Mouse (Mus musculus) intestine, embryonic 16.5 days (tissue): ENCODE measurements around the gene Zmat3. TPM values are rescaled to one million over a fixed set of nuclear protein-coding genes. Genes with fewer than 3 reads are reported as not detected.

ENCODE experiments used
- ATAC-seq: fragments of 200-750 bp; cut with Nextera tagmentation; 2 replicates; pipeline ENCODE4 v1.8.0; 2017; ENCODE audit warnings: moderate TSS enrichment, moderate library complexity
- H3K27ac ChIP-seq: fragments of 300-500 bp; sonication (generic); 2 replicates; pipeline ENCODE4 v1.5.1; 2014; ENCODE audit warnings: mild to moderate bottlenecking, low read length
- H3K27me3 ChIP-seq: fragments of 300-500 bp; sonication (generic); replicated peaks from 2 replicates; pipeline ENCODE4 v1.6.1; 2014; ENCODE audit warnings: low read length, control low read depth, mixed read lengths; ENCODE audit not compliant: control insufficient read depth, insufficient read depth
- H3K36me3 ChIP-seq: fragments of 300-500 bp; sonication (generic); 2 replicates; pipeline ENCODE4 v1.6.1; 2014; ENCODE audit warnings: low read length, control low read depth; ENCODE audit not compliant: control insufficient read depth, insufficient read depth
- H3K4me1 ChIP-seq: fragments of 300-500 bp; sonication (generic); 2 replicates; pipeline ENCODE4 v1.6.1; 2014; ENCODE audit warnings: low read length, control low read depth, mixed read lengths; ENCODE audit not compliant: control insufficient read depth, insufficient read depth
- H3K4me2 ChIP-seq: fragments of 300-500 bp; sonication (generic); 2 replicates; pipeline ENCODE4 v1.6.1; 2014; ENCODE audit warnings: low read depth, low read length, control low read depth
- H3K4me3 ChIP-seq: fragments of 300-500 bp; sonication (generic); 2 replicates; pipeline ENCODE4 v1.5.1; 2014; ENCODE audit warnings: mild to moderate bottlenecking, low read length
- H3K9ac ChIP-seq: fragments of 300-500 bp; sonication (generic); 2 replicates; pipeline ENCODE4 v1.6.1; 2014; ENCODE audit warnings: low read depth, low read length
- H3K9me3 ChIP-seq: fragments of 300-500 bp; sonication (generic); 2 replicates; pipeline ENCODE4 v1.6.1; 2016; ENCODE audit warnings: low read length, control low read depth; ENCODE audit not compliant: control insufficient read depth
- WGBS: fragments of 180-500 bp; shearing (Covaris S2); extraction: QIAGEN DNeasy Blood & Tissue Kit; methylation state at CpG from one replicate; pipeline ENCODE4 v1.1.7; 2014; 5-methylcytosine and 5-hydroxymethylcytosine counted together
- polyA plus RNA-seq: library from polyadenylated mRNA; unstranded; fragments of >200 nt; fragmentation: Nextera tagmentation; extraction: Ambion mirVana; gene quantifications from 2 replicates; pipeline ENCODE4 v1.2.1, GENCODE M21; 2015

Gene Zmat3
- polyA plus RNA-seq, result 2.9 and 3.0 TPM in 2 replicates

- Histone ChIP-seq H3K4me3 (peak within 1 kb of the TSS; percentile 83), H3K36me3 (no peaks in the 10 kb centered on the region), H3K27me3 (no peaks in the 10 kb centered on the region), H3K4me1 (no peaks in the 10 kb centered on the region), H3K4me2 (peak within 1 kb of the TSS; percentile 85), H3K27ac (peak within 1 kb of the TSS; percentile 14), H3K9me3 (no peaks in the 10 kb centered on the region), H3K9ac (peak within 1 kb of the TSS; percentile 81)
- 6% methylated on average over 23 of the region's 48 CpGs for WGBS
- peak; percentile 85 for ATAC-seq
Measured at GRCm38 (mm10) chr3:32365546-32366245, at the start of gene Zmat3. TSS of gene Zmat3 (minus strand) at chr3:32366014.

GRCm38 (mm10) chr3:32414381-32414780 is 48.6 kb upstream of the Zmat3 start:
- no peaks in the 10 kb centered on the region for H3K36me3 ChIP-seq

GRCm38 (mm10) chr3:32412502-32413044 is 46.8 kb upstream of the Zmat3 start:
- ATAC-seq, result no peak
- H3K9ac ChIP-seq, result no peak overlapping the region
- H3K27ac ChIP-seq, result no peak overlapping the region
- no peaks in the 10 kb centered on the region for H3K9me3 ChIP-seq
- H3K4me1 ChIP-seq, result peaks cover 33% of the 10 kb centered on the region
- no peak overlapping the region for H3K4me2 ChIP-seq
- no peaks in the 10 kb centered on the region for H3K27me3 ChIP-seq
- H3K4me3 ChIP-seq, result no peak overlapping the region
- 70% methylated on average over 7 of the region's 7 CpGs for WGBS
- H3K36me3 ChIP-seq, result no peaks in the 10 kb centered on the region

More at GRCm38 (mm10) chr3:32414381-32414780, 48.6 kb upstream of the Zmat3 start:
- Histone ChIP-seq H3K4me3 (no peak overlapping the region), H3K9me3 (no peaks in the 10 kb centered on the region), H3K4me2 (no peak overlapping the region), H3K9ac (no peak overlapping the region), H3K27ac (no peak overlapping the region), H3K4me1 (peaks cover 29% of the 10 kb centered on the region), H3K27me3 (no peaks in the 10 kb centered on the region)
- 55% methylated on average over 4 of the region's 4 CpGs for WGBS
- no peak for ATAC-seq

GRCm38 (mm10) chr3:32408811-32409273 is 43.0 kb upstream of the Zmat3 start:
- H3K4me1 ChIP-seq, result peaks cover 12% of the 10 kb centered on the region
- H3K36me3 ChIP-seq, result no peaks in the 10 kb centered on the region
- no peak overlapping the region for H3K4me3 ChIP-seq
- WGBS, result 80% methylated on average over 3 of the region's 3 CpGs
- H3K9ac ChIP-seq, result no peak overlapping the region
- peak overlapping the region; percentile 7; the same call in 1 of the 2 replicates for H3K27ac ChIP-seq
- no peaks in the 10 kb centered on the region for H3K27me3 ChIP-seq
- H3K9me3 ChIP-seq, result no peaks in the 10 kb centered on the region
- peak; percentile 62 for ATAC-seq
- no peak overlapping the region for H3K4me2 ChIP-seq

GRCm38 (mm10) chr3:32406804-32407203 is 41.0 kb upstream of the Zmat3 start:
- Histone ChIP-seq H3K27me3 (no peaks in the 10 kb centered on the region), H3K27ac (no peak overlapping the region), H3K9ac (no peak overlapping the region), H3K4me3 (no peak overlapping the region), H3K36me3 (no peaks in the 10 kb centered on the region), H3K4me1 (peaks cover 12% of the 10 kb centered on the region), H3K4me2 (no peak overlapping the region), H3K9me3 (no peaks in the 10 kb centered on the region)
- 79% methylated on average over 6 of the region's 6 CpGs for WGBS
- no peak for ATAC-seq

GRCm38 (mm10) chr3:32405699-32406098 is 39.9 kb upstream of the Zmat3 start:
- H3K4me3 ChIP-seq, result no peak overlapping the region
- no peak for ATAC-seq
- no peak overlapping the region for H3K27ac ChIP-seq
- peaks cover 17% of the 10 kb centered on the region for H3K4me1 ChIP-seq
- WGBS, result 68% methylated on average over 1 of the region's 1 CpGs
- no peak overlapping the region for H3K9ac ChIP-seq
- H3K36me3 ChIP-seq, result no peaks in the 10 kb centered on the region
- H3K4me2 ChIP-seq, result no peak overlapping the region
- no peaks in the 10 kb centered on the region for H3K27me3 ChIP-seq
- H3K9me3 ChIP-seq, result no peaks in the 10 kb centered on the region

- Histone ChIP-seq H3K27ac (no peak overlapping the region), H3K36me3 (no peaks in the 10 kb centered on the region), H3K27me3 (no peaks in the 10 kb centered on the region), H3K9ac (no peak overlapping the region), H3K4me2 (no peak overlapping the region), H3K9me3 (no peaks in the 10 kb centered on the region), H3K4me1 (peaks cover 23% of the 10 kb centered on the region), H3K4me3 (no peak overlapping the region)
- ATAC-seq, result no peak
- WGBS, result 75% methylated on average over 7 of the region's 7 CpGs
Measured at GRCm38 (mm10) chr3:32402990-32403885, 37.4 kb upstream of the Zmat3 start.

GRCm38 (mm10) chr3:32401591-32401990 is 35.8 kb upstream of the Zmat3 start:
- ATAC-seq, result no peak
- H3K4me1 ChIP-seq, result peaks cover 23% of the 10 kb centered on the region
- no peaks in the 10 kb centered on the region for H3K36me3 ChIP-seq
- H3K4me3 ChIP-seq, result no peak overlapping the region
- H3K9me3 ChIP-seq, result no peaks in the 10 kb centered on the region
- H3K27ac ChIP-seq, result no peak overlapping the region; the same call in 1 of the 2 replicates
- H3K9ac ChIP-seq, result no peak overlapping the region
- no peak overlapping the region for H3K4me2 ChIP-seq
- H3K27me3 ChIP-seq, result no peaks in the 10 kb centered on the region
- WGBS, result 76% methylated on average over 3 of the region's 3 CpGs

- WGBS, result 40% methylated on average over 2 of the region's 2 CpGs
- Histone ChIP-seq H3K4me2 (no peak overlapping the region), H3K4me3 (no peak overlapping the region), H3K27me3 (no peaks in the 10 kb centered on the region), H3K9me3 (no peaks in the 10 kb centered on the region), H3K9ac (no peak overlapping the region), H3K27ac (no peak overlapping the region), H3K4me1 (peaks cover 23% of the 10 kb centered on the region), H3K36me3 (no peaks in the 10 kb centered on the region)
- ATAC-seq, result no peak
Measured at GRCm38 (mm10) chr3:32399931-32400330, 34.1 kb upstream of the Zmat3 start.
